Mouse (Mus musculus): ENCODE results near the gene Sema3a. TPM values are rescaled to one million over a fixed set of nuclear protein-coding genes. Genes with fewer than 3 reads are reported as not detected.

The Sema3a gene
- polyA plus RNA-seq, 1 experiment = 13.3 TPM

GRCm38 (mm10) chr5:13354913-13355312 is 229.7 kb downstream of the Sema3a start:
- DNase-seq = no peak
- Histone ChIP-seq H3K4me1 (ENCODE audit: control insufficient read depth, insufficient read depth, low read length) (no peaks in the 10 kb centered on the region), H3K4me3 (replicated peaks; ENCODE audit: extremely low read depth, low read depth, low read length) (no peak overlapping the region)
- WGBS = 86% methylated on average over 1 of the region's 1 CpGs
- no peak for TF ChIP-seq POLR2A (IDR thresholded peaks at IDR 0.05; ENCODE audit: borderline replicate concordance, extremely low read depth, low read depth, low read length)
- no peak for TF ChIP-seq CTCF (IDR thresholded peaks at IDR 0.05; ENCODE audit: insufficient read depth, low read length)

- DNase-seq = no peak
- Histone ChIP-seq H3K4me1 (ENCODE audit: control insufficient read depth, insufficient read depth, low read length) (no peaks in the 10 kb centered on the region), H3K4me3 (replicated peaks; ENCODE audit: extremely low read depth, low read depth, low read length) (no peak overlapping the region)
- WGBS = 19% methylated on average over 4 of the region's 4 CpGs
- TF ChIP-seq POLR2A (IDR thresholded peaks at IDR 0.05; ENCODE audit: borderline replicate concordance, extremely low read depth, low read depth, low read length) (no peak), CTCF (IDR thresholded peaks at IDR 0.05; ENCODE audit: insufficient read depth, low read length) (no peak)
Measured at GRCm38 (mm10) chr5:13358770-13359169, 233.6 kb downstream of the Sema3a start.

- no peak for DNase-seq
- H3K4me1 ChIP-seq (ENCODE audit: control insufficient read depth, insufficient read depth, low read length) = no peaks in the 10 kb centered on the region
- no peak overlapping the region for H3K4me3 ChIP-seq (replicated peaks; ENCODE audit: extremely low read depth, low read depth, low read length)
- WGBS = 53% methylated on average over 3 of the region's 3 CpGs
- TF ChIP-seq POLR2A (IDR thresholded peaks at IDR 0.05; ENCODE audit: borderline replicate concordance, extremely low read depth, low read depth, low read length) (no peak), CTCF (IDR thresholded peaks at IDR 0.05; ENCODE audit: insufficient read depth, low read length) (no peak)
Measured at GRCm38 (mm10) chr5:13360711-13361110, 235.5 kb downstream of the Sema3a start.

- 78% methylated on average over 2 of the region's 2 CpGs for WGBS
Measured at GRCm38 (mm10) chr5:13365108-13365507, 239.9 kb downstream of the Sema3a start.

GRCm38 (mm10) chr5:13379223-13379622 is 254.0 kb downstream of the Sema3a start:
- no peak overlapping the region for H3K4me3 ChIP-seq (replicated peaks; ENCODE audit: extremely low read depth, low read depth, low read length)
- TF ChIP-seq POLR2A (IDR thresholded peaks at IDR 0.05; ENCODE audit: borderline replicate concordance, extremely low read depth, low read depth, low read length) (no peak), CTCF (IDR thresholded peaks at IDR 0.05; ENCODE audit: insufficient read depth, low read length) (no peak)
- H3K4me1 ChIP-seq (ENCODE audit: control insufficient read depth, insufficient read depth, low read length) = no peaks in the 10 kb centered on the region
- DNase-seq = no peak
- WGBS = 59% methylated on average over 4 of the region's 4 CpGs

More at GRCm38 (mm10) chr5:13365108-13365507, 239.9 kb downstream of the Sema3a start:
- no peak overlapping the region for H3K4me3 ChIP-seq (replicated peaks; ENCODE audit: extremely low read depth, low read depth, low read length)
- no peaks in the 10 kb centered on the region for H3K4me1 ChIP-seq (ENCODE audit: control insufficient read depth, insufficient read depth, low read length)
- DNase-seq = no peak
- TF ChIP-seq POLR2A (IDR thresholded peaks at IDR 0.05; ENCODE audit: borderline replicate concordance, extremely low read depth, low read depth, low read length) (no peak), CTCF (IDR thresholded peaks at IDR 0.05; ENCODE audit: insufficient read depth, low read length) (no peak)

GRCm38 (mm10) chr5:13384047-13384446 is 258.8 kb downstream of the Sema3a start:
- TF ChIP-seq POLR2A (IDR thresholded peaks at IDR 0.05; ENCODE audit: borderline replicate concordance, extremely low read depth, low read depth, low read length) (no peak), CTCF (IDR thresholded peaks at IDR 0.05; ENCODE audit: insufficient read depth, low read length) (no peak)
- H3K4me1 ChIP-seq (ENCODE audit: control insufficient read depth, insufficient read depth, low read length) = no peaks in the 10 kb centered on the region
- H3K4me3 ChIP-seq (replicated peaks; ENCODE audit: extremely low read depth, low read depth, low read length) = no peak overlapping the region
- no peak for DNase-seq
- whole genome bisulfite sequencing = 69% methylated on average over 4 of the region's 4 CpGs

GRCm38 (mm10) chr5:13384714-13385113 is 259.5 kb downstream of the Sema3a start:
- TF ChIP-seq POLR2A (IDR thresholded peaks at IDR 0.05; ENCODE audit: borderline replicate concordance, extremely low read depth, low read depth, low read length) (no peak), CTCF (IDR thresholded peaks at IDR 0.05; ENCODE audit: insufficient read depth, low read length) (no peak)
- 79% methylated on average over 4 of the region's 4 CpGs for WGBS
- H3K4me1 ChIP-seq (ENCODE audit: control insufficient read depth, insufficient read depth, low read length) = no peaks in the 10 kb centered on the region
- DNase-seq = no peak
- no peak overlapping the region for H3K4me3 ChIP-seq (replicated peaks; ENCODE audit: extremely low read depth, low read depth, low read length)

GRCm38 (mm10) chr5:13386603-13387002 is 261.4 kb downstream of the Sema3a start:
- TF ChIP-seq CTCF (IDR thresholded peaks at IDR 0.05; ENCODE audit: insufficient read depth, low read length) (no peak), POLR2A (IDR thresholded peaks at IDR 0.05; ENCODE audit: borderline replicate concordance, extremely low read depth, low read depth, low read length) (no peak)
- Histone ChIP-seq H3K4me1 (ENCODE audit: control insufficient read depth, insufficient read depth, low read length) (no peaks in the 10 kb centered on the region), H3K4me3 (replicated peaks; ENCODE audit: extremely low read depth, low read depth, low read length) (no peak overlapping the region)
- WGBS = 78% methylated on average over 3 of the region's 3 CpGs
- DNase-seq = no peak

GRCm38 (mm10) chr5:13387679-13388078 is 262.5 kb downstream of the Sema3a start:
- no peak overlapping the region for H3K4me3 ChIP-seq (replicated peaks; ENCODE audit: extremely low read depth, low read depth, low read length)
- H3K4me1 ChIP-seq (ENCODE audit: control insufficient read depth, insufficient read depth, low read length) = no peaks in the 10 kb centered on the region
- TF ChIP-seq CTCF (IDR thresholded peaks at IDR 0.05; ENCODE audit: insufficient read depth, low read length) (no peak), POLR2A (IDR thresholded peaks at IDR 0.05; ENCODE audit: borderline replicate concordance, extremely low read depth, low read depth, low read length) (no peak)
- DNase-seq = no peak
- WGBS = 59% methylated on average over 3 of the region's 3 CpGs

GRCm38 (mm10) chr5:13389995-13390394 is 264.8 kb downstream of the Sema3a start:
- DNase-seq = no peak
- no peaks in the 10 kb centered on the region; the same call in 1 of the 2 replicates for H3K4me1 ChIP-seq (ENCODE audit: control insufficient read depth, insufficient read depth, low read length)
- no peak overlapping the region for H3K4me3 ChIP-seq (replicated peaks; ENCODE audit: extremely low read depth, low read depth, low read length)
- TF ChIP-seq CTCF (IDR thresholded peaks at IDR 0.05; ENCODE audit: insufficient read depth, low read length) = no peak
- TF ChIP-seq POLR2A (IDR thresholded peaks at IDR 0.05; ENCODE audit: borderline replicate concordance, extremely low read depth, low read depth, low read length) = no peak
- WGBS = 81% methylated on average over 3 of the region's 3 CpGs

Data from lung, adult 2 months (tissue).